Mouse (Mus musculus) activated CD4-positive, CD25-positive, alpha-beta regulatory T cell, adult 4 months (primary cell): Measurements from ENCODE around the gene Ace2. TPM values are rescaled to one million over a fixed set of nuclear protein-coding genes. Genes with fewer than 3 reads are reported as not detected.
A peak's percentile ranks its signal among the peaks of the same experiment; 100 is the strongest.

ENCODE experiments used
- ATAC-seq: one replicate; pipeline ENCODE4 v1.8.0; 2017
- polyA plus RNA-seq, 2 experiments: library from polyadenylated mRNA; unstranded; fragments of 100-300 nt; shearing (Covaris generic); gene quantifications; one replicate each; pipeline ENCODE4 v1.2.1; 2017

Gene Ace2
- not detected for polyA plus RNA-seq

DNA sequence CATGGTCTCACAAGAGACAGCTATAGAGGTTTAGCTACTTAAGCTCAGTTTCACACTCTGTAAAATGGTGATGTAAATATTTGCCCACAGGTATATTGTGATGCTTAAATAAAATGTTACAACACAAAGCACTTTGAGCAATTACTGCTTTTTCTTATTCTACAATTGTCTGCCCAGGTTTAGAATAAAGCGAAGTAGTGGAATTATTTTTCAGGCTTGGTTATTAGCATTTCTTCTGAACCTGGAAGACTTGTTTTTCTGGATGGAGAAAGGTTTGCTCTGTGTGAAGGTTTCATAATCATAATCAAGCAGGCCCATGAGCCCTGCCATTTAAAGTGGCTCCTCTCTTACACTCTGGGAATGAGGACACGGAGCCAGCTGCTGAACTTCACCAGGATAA is at the start of gene Ace2:
Gene Ace2, plus strand, starts transcription at position 301 of the 400 bp plus-strand sequence.
- ATAC-seq: no peak

GRCm38 (mm10) chrX:164089916-164090315 is 49.2 kb upstream of the Ace2 start:
- ATAC-seq: no peak

GRCm38 (mm10) chrX:164092300-164093169 is 46.6 kb upstream of the Ace2 start:
- ATAC-seq: no peak

- ATAC-seq: no peak
Measured at GRCm38 (mm10) chrX:164093435-164093834, 45.7 kb upstream of the Ace2 start.

DNA sequence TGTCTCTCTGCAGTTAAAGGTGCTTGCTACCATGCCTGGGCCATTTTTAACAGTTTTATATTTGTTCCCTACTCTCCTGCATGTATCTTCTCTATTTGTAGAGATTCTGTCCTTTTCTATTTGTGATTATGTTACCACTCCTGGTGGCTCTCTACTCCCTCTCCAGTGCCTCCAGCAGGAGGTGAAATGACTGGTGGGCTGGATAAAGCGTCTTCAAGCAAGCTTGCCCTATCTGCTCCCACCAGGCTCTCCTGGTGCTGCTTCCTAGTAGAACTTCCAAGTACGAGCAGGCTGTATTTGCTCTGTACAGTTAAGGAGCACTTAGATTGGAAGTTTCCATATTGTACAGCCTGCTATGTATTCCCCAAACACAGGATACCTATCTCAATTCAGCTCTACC is 43.3 kb upstream of the Ace2 start:
- no peak for ATAC-seq

GRCm38 (mm10) chrX:164101483-164101882 is 37.6 kb upstream of the Ace2 start:
- no peak for ATAC-seq

- ATAC-seq: no peak
Measured at GRCm38 (mm10) chrX:164102198-164102597, 36.9 kb upstream of the Ace2 start.

DNA sequence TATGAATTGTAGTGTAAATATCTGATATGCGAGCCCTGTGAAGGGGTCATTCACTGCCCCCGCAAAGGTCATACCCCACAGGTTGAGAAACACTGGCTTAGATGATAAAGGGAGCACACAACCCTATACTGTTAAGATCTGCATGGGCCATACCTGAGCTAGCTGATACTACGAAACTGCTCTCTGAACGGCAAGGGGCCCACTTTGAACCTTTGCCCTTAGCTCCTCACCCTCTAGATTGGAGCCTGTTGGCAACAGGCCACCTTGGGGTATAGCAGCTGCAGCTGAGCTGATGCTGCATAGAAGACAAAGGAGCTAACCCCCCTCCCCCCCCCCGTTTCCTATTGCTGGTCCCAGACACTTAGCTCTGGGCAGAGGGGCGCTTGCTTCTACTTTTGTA is 36.5 kb upstream of the Ace2 start:
- ATAC-seq: no peak

- no peak for ATAC-seq
Measured at GRCm38 (mm10) chrX:164111146-164111545, 28.0 kb upstream of the Ace2 start.

DNA sequence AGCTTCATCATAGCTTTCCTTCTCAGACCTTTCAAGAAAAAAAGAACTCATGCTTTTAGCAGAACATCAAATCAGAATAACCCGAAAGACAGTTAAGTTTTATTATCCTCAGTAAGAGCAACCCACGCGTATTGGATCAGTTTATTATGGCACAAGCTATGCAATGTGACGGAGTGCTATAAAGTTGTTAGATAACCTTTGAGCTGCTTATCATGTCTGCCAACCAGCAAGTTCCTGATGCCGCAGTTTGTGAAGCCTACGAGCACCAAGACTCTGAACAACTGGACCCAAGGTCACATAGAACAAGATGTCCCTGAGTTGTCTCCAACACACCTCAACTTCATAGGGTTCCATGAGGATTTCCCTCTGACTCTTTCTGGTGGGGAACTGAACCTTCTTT is 25.4 kb upstream of the Ace2 start:
- ATAC-seq: no peak

DNA sequence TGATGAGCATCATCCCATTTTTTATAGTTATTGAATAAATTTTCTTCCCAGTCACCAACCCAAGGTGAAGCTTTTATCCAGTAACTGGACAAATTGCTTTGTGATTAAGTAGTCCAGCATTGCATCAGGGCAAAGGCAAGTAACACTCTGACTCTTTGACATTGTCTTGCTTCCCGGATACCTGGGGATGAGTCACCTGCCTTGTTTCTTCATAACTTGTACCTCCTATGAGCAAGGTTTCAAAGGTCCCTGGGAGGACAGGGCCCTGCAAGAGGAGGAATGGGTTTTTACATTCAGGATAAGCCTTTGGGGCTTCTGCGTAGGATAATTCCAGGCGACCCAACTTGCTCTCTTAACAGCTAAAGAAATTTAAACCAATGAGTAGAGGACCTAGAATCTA is 15.2 kb upstream of the Ace2 start:
- no peak for ATAC-seq

DNA sequence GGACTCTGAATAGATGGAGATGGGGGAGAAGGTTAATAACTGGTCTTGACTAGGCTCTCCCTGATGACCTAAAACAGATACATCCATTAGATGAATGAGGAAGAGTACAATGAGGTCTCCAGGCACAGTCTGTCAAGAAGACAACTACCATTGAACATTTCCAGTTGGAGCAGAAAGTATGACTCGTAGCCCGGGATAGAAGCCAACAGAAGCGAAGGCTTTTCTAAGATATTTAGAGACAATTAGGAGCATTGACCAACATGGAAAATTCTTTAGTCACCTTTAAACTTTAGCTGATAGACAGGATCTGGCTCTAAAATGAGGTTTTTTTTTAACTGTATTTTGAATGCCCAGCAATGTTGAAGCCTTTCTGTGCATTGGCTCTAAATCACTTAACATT is 5.6 kb upstream of the Ace2 start:
- no peak for ATAC-seq

GRCm38 (mm10) chrX:164135304-164135818 is 3.8 kb upstream of the Ace2 start:
- no peak for ATAC-seq

GRCm38 (mm10) chrX:164145463-164146250 is 6.5 kb downstream of the Ace2 start:
- ATAC-seq: no peak

GRCm38 (mm10) chrX:164152703-164153102 is 13.6 kb downstream of the Ace2 start:
- no peak for ATAC-seq

- ATAC-seq: no peak
Measured at GRCm38 (mm10) chrX:164153606-164154005, 14.5 kb downstream of the Ace2 start.

- ATAC-seq: no peak
Measured at GRCm38 (mm10) chrX:164154594-164154993, 15.5 kb downstream of the Ace2 start.

- no peak for ATAC-seq
Measured at GRCm38 (mm10) chrX:164164681-164165080, 25.5 kb downstream of the Ace2 start.

GRCm38 (mm10) chrX:164171034-164171433 is 31.9 kb downstream of the Ace2 start:
- no peak for ATAC-seq

DNA sequence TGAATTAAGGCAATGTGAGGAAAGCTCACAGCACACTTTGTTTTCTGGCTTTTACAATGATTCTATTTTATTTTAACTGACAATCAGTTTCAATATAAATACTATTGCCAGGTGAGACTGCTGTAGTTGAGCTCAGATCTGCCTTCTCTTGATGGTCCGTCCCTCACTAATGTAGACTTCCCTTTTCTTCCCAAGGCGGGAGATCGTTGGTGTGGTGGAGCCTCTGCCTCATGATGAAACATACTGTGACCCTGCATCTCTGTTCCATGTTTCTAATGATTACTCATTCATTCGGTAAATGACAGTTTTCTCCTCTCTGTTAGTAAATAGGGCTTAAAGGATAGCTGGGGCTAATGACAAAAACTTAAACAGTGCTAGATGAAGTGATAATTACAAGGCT is 34.7 kb downstream of the Ace2 start:
- ATAC-seq: no peak

DNA sequence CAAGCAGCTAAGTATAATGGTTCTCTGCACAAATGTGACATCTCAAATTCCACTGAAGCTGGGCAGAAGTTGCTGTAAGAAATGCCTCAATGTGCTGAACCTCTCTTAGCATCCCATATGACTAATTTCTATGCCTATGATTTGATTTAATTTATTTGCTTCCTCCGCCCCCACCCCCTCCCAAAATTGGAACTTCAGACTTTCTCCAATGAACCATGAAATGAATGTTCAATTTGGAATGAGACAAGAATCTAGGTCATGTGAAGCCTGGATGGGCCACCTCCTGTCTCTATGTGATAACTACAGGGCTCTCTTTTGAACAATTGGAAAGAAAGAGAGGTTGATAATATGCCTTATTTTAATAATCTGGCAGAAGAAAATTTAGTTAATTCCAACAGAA is 36.2 kb downstream of the Ace2 start:
- ATAC-seq: no peak

- ATAC-seq: no peak
Measured at GRCm38 (mm10) chrX:164175780-164176179, 36.6 kb downstream of the Ace2 start.

- no peak for ATAC-seq
Measured at GRCm38 (mm10) chrX:164178856-164179255, 39.7 kb downstream of the Ace2 start.

- ATAC-seq: peak; percentile 63
Measured at GRCm38 (mm10) chrX:164179746-164180145, 40.6 kb downstream of the Ace2 start.
